Mouse (Mus musculus): Measurements from ENCODE around the gene Ffar1.

DNA sequence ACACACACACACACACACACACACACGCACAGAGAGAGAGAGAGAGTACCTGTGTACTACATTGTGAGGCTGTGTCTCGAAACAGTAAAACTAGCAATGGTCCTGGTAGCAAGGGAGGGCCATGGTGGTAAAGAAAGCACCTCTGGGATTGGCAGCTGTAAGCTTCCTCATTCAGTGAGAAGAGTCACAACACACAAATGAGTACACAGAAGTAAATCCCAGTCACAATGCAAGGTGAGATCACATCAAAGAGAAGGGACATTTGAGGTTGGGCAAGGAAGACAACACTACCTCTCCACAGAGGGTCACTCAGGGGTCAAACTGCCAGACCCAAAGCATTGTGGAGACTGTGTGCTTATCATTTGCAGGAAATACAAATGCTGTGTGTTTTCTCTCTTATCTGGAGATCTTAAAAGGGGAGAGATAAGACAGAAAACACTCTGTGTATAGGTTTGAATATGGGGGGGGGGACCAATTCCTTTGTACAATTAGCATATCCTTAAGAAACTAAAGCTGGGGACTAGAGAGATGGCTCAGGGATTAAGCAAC lies 14.8 kb downstream of the Ffar1 start:
- no peak for TF ChIP-seq EP300 (IDR thresholded peaks at IDR 0.05; ENCODE audit: low read depth)
- TF ChIP-seq CTCF (IDR thresholded peaks at IDR 0.05; ENCODE audit: low read depth): no peak

Data from liver, embryonic 14.5 days (tissue).